Mouse (Mus musculus) embryonic facial prominence, embryonic 10.5 days (tissue): ENCODE results near the gene Ccl27a. TPM values are rescaled to one million over a fixed set of nuclear protein-coding genes. Genes with fewer than 3 reads are reported as not detected.

ENCODE experiments used
- DNase-seq: peaks from one replicate; pipeline ENCODE4 v3.0.0-alpha.2; 2017; ENCODE audit warnings: low spot score
- H3K27ac ChIP-seq: fragments of 300-500 bp; sonication (generic); replicated peaks from 2 replicates; pipeline ENCODE4 v1.5.1; 2016; ENCODE audit warnings: mild to moderate bottlenecking
- H3K27me3 ChIP-seq: fragments of 300-500 bp; sonication (generic); replicated peaks from 2 replicates; pipeline ENCODE4 v1.6.1; 2016; ENCODE audit warnings: low read depth, mild to moderate bottlenecking; ENCODE audit not compliant: poor library complexity, severe bottlenecking
- H3K36me3 ChIP-seq: fragments of 300-500 bp; sonication (generic); replicated peaks from 2 replicates; pipeline ENCODE4 v1.6.1; 2016; ENCODE audit warnings: mild to moderate bottlenecking, moderate library complexity
- H3K4me1 ChIP-seq: fragments of 300-500 bp; sonication (generic); 2 replicates; pipeline ENCODE4 v1.6.1; 2016
- H3K4me3 ChIP-seq: fragments of 300-500 bp; sonication (generic); 2 replicates; pipeline ENCODE4 v1.5.1; 2016; ENCODE audit warnings: mild to moderate bottlenecking, moderate library complexity
- H3K9me3 ChIP-seq: fragments of 300-500 bp; sonication (generic); 2 replicates; pipeline ENCODE4 v1.6.1; 2016; ENCODE audit warnings: mild to moderate bottlenecking
- WGBS: fragments of 180-500 bp; shearing (Covaris S2); methylation state at CpG from one replicate; pipeline ENCODE4 v1.1.7; 2016; 5-methylcytosine and 5-hydroxymethylcytosine counted together
- polyA plus RNA-seq: library from polyadenylated mRNA; unstranded; fragments of >200 nt; fragmentation: Nextera tagmentation; extraction: Ambion mirVana; gene quantifications from 2 replicates; pipeline ENCODE4 v1.2.1, GENCODE M21; 2016

Gene Ccl27a
- polyA plus RNA-seq, 1 experiment from 2014 or later, result 43.2 TPM

DNA sequence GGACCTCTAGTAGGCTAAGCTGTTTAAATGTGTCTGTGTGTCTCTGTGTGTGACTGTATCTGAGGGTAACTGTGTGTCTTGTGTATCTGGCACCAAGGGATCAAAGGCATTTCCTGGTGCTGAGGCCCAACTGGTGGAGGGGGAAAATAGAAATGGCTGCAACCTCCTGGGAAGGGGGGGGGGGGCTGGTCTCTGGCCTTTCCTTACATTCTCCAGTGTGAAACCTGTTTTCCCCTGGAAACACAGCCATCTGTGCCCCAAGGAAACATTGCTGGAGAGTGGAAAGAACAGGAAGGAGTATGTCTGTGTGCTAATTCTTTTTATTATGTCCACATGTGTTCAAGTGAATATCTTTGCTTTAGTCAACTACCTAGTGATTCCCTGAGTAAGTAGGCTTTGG lies 12.4 kb downstream of the Ccl27a start:
- Histone ChIP-seq H3K36me3 (peaks cover 29% of the 10 kb centered on the region), H3K27me3 (no peaks in the 10 kb centered on the region), H3K4me3 (peak overlapping the region; percentile 65), H3K4me1 (peaks cover 47% of the 10 kb centered on the region), H3K27ac (peak overlapping the region; percentile 89), H3K9me3 (no peaks in the 10 kb centered on the region)
- DNase-seq, result peak; percentile 56

DNA sequence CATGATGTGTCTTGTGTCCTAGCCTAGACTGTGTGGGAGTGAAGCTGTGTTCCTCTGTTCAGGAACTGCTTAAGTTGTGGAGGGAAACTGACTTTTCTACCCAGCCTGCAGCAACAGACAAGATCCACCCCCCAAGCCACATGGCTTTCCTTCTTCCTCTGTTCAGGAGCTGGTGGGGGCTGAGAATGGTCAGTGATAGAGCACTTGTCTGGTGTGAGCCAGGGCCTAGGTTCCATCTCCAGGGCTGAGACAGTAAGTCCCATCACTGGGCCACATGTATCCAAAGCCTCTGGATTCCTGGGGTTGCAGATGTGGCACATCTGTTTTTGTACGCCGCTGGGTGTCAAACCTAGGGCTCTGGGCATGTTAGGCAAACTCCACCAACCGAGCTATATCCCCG lies 13.1 kb downstream of the Ccl27a start:
- peaks cover 55% of the 10 kb centered on the region for H3K4me1 ChIP-seq
- H3K36me3 ChIP-seq, result peaks cover 24% of the 10 kb centered on the region
- H3K27ac ChIP-seq, result peak overlapping the region; percentile 89
- no peak for DNase-seq
- H3K9me3 ChIP-seq, result no peaks in the 10 kb centered on the region
- H3K4me3 ChIP-seq, result peak overlapping the region; percentile 65
- WGBS, result 72% methylated on average over 4 of the region's 4 CpGs
- H3K27me3 ChIP-seq, result no peaks in the 10 kb centered on the region

DNA sequence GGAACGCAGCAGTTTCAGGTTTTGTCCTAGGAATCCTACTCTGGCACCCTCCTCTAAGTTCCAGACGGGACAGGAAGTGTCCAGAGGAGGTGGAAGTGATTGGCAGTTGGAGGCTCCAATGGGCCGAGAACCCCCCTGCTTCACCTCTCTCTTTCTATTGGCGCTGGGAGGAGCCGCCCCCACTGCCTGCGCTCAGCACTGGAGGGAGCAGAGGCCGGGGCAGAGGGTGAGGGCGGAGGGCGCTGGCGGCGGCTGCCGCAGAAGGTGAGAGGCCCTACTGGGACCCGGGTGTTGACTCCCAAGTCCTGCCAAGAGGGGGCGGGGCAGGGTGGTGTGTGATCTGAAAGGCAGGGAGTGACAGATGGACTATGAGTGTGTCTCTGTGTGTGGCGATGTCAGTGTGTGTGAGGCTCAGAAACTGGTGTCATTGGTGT lies 13.7 kb downstream of the Ccl27a start:
- Histone ChIP-seq H3K27me3 (no peaks in the 10 kb centered on the region), H3K27ac (peak overlapping the region; percentile 89), H3K9me3 (no peaks in the 10 kb centered on the region), H3K4me1 (peaks cover 58% of the 10 kb centered on the region), H3K36me3 (peaks cover 19% of the 10 kb centered on the region), H3K4me3 (peak overlapping the region; percentile 65)
- DNase-seq, result peak; percentile 93
- under 1% methylated on average over 15 of the region's 15 CpGs for WGBS

DNA sequence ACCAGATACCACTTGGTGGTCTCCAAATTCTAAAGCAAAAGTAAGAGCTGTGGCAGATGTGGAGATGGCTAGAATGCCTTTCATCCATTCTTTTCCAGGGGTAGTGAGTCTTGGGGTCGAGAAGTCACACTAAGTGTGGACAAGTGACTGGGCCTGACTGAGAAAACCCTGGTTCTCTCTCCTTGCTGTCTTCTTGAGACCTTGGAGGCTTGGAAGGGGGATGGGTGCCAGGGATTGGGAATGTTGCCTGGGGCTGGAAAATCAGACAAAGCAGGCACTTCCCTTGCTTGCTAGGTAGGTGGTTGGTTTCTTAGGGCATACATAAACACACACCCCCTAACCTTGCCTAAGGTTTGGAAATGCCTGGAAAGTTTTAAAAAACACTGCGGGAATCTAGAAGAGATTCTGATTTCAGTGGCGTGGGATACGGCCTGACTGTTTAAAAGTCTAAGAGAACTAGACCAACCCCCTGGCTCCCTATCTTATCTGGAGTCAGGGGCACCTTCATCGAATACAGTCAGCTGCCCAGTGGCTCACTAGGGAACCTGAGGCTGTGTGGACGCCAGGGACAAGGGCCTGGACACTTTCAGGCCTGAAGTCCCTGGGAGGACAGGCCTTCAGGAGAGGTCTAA lies 14.3 kb downstream of the Ccl27a start:
- Histone ChIP-seq H3K9me3 (no peaks in the 10 kb centered on the region), H3K4me3 (peak overlapping the region; percentile 65), H3K27ac (peak overlapping the region; percentile 89), H3K4me1 (peaks cover 62% of the 10 kb centered on the region), H3K36me3 (peaks cover 19% of the 10 kb centered on the region), H3K27me3 (no peaks in the 10 kb centered on the region)
- DNase-seq, result no peak
- WGBS, result 34% methylated on average over 6 of the region's 6 CpGs

DNA sequence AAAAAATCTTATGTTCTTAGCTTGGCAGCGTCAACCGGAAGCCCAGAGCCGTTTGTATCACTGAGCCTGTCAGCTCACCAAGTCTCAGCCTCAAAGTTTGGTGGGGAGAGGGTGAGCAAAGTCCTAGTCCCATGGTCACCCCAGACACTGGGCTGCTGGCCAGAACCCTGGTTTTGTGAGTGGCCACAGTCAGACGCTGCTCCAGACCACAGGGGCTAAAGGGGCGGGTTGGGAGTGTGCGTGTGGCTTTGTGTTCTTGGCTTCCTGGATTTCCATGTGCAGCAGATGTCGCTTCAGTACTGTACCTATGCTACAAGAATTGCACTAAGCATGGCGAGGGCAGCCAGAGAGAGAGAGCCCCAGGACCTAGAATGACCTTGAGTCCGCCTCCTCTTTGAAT lies 14.8 kb downstream of the Ccl27a start:
- H3K4me1 ChIP-seq, result peaks cover 65% of the 10 kb centered on the region
- 0 out of 2 replicates have a peak overlapping the region, but pooled peaks have one; percentile 65 for H3K4me3 ChIP-seq
- peaks cover 19% of the 10 kb centered on the region for H3K36me3 ChIP-seq
- 89% methylated on average over 9 of the region's 9 CpGs for WGBS
- peak overlapping the region; percentile 89 for H3K27ac ChIP-seq
- H3K9me3 ChIP-seq, result no peaks in the 10 kb centered on the region
- DNase-seq, result no peak
- H3K27me3 ChIP-seq, result no peaks in the 10 kb centered on the region

DNA sequence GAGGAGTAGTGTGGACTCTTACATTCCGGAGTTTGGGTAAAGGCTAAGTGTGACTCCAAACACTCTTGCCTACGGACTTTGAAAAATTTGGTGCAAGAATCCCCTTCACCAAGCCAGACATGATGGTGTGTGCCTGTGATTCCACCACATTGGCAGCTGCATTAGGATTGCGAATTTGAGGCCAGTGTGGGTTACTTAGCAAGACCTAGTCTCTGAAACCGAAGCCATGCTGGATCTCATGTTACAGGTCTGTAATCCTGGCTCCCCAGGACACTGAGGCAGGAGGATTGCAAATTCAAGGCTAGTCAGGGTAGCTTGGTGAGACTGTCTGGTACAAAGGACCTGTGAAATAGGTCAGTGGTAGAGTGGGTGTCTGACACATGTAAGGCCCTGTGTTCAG lies 15.3 kb downstream of the Ccl27a start:
- Histone ChIP-seq H3K27ac (no peak overlapping the region), H3K27me3 (no peaks in the 10 kb centered on the region), H3K4me3 (no peak overlapping the region), H3K4me1 (peaks cover 65% of the 10 kb centered on the region), H3K9me3 (no peaks in the 10 kb centered on the region), H3K36me3 (peaks cover 19% of the 10 kb centered on the region)
- DNase-seq, result no peak
- 93% methylated on average over 4 of the region's 4 CpGs for WGBS

DNA sequence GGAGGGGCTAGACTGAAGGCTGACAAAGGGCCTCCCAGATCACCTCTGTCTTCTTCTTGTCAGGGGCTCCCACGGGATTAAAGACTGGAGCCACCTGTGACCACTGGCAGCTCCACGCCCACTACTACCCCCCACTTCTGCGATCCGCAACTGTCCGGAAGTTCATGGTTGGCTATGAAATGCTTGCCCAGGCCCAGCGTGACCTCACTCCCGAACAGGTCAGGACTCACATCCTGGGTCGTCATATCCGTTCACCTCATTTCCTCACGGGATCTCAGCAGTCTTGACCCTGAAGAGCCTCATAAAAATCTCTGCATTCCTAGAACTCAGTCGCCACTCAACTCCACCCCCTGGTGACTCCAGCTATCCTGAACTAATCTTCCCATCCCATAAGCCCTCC lies 16.0 kb downstream of the Ccl27a start:
- H3K4me3 ChIP-seq, result no peak overlapping the region
- H3K4me1 ChIP-seq, result peaks cover 60% of the 10 kb centered on the region
- H3K27ac ChIP-seq, result no peak overlapping the region
- H3K27me3 ChIP-seq, result no peaks in the 10 kb centered on the region
- H3K36me3 ChIP-seq, result peaks cover 19% of the 10 kb centered on the region
- 84% methylated on average over 11 of the region's 11 CpGs for WGBS
- no peaks in the 10 kb centered on the region for H3K9me3 ChIP-seq
- no peak for DNase-seq

DNA sequence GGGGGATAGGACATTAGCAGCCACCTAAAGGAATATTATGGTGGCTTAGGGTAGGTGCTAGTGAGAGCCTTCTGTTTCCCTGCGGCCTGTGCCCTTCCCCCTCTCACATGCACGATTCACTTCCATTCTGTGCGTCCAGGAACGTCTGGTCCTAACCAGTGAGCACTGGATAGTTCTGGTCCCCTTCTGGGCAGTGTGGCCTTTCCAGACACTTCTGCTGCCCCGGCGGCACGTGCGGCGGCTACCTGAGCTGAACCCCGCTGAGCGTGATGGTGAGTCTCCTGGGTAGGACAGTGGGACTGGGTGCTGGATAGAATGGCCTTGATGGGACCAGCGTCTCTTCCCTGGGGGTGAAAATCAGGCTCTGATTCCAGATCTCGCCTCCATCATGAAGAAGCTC lies 16.7 kb downstream of the Ccl27a start:
- Histone ChIP-seq H3K27me3 (no peaks in the 10 kb centered on the region), H3K4me1 (peaks cover 53% of the 10 kb centered on the region), H3K27ac (no peak overlapping the region), H3K9me3 (no peaks in the 10 kb centered on the region), H3K4me3 (no peak overlapping the region), H3K36me3 (peaks cover 19% of the 10 kb centered on the region)
- WGBS, result 89% methylated on average over 13 of the region's 13 CpGs
- DNase-seq, result no peak

DNA sequence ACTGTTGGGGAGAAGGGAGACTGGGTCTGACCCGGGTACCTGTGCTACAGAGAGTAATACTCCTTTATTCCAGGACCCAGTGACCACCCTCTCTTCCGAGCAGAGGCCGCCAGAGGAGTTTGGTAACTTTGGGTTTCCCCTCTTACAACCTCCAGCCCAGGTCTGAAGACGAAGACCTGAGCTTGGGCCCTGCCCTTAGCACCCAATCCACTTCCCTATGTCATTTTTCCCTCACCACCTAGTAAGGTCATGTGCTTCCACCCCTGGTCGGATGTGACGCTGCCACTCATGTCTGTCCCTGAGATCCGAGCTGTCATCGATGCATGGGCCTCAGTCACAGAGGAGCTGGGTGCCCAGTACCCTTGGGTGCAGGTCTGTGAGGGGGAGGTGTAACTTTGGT lies 17.6 kb downstream of the Ccl27a start:
- H3K4me3 ChIP-seq, result peak overlapping the region; percentile 76
- 81% methylated on average over 8 of the region's 8 CpGs for WGBS

DNA sequence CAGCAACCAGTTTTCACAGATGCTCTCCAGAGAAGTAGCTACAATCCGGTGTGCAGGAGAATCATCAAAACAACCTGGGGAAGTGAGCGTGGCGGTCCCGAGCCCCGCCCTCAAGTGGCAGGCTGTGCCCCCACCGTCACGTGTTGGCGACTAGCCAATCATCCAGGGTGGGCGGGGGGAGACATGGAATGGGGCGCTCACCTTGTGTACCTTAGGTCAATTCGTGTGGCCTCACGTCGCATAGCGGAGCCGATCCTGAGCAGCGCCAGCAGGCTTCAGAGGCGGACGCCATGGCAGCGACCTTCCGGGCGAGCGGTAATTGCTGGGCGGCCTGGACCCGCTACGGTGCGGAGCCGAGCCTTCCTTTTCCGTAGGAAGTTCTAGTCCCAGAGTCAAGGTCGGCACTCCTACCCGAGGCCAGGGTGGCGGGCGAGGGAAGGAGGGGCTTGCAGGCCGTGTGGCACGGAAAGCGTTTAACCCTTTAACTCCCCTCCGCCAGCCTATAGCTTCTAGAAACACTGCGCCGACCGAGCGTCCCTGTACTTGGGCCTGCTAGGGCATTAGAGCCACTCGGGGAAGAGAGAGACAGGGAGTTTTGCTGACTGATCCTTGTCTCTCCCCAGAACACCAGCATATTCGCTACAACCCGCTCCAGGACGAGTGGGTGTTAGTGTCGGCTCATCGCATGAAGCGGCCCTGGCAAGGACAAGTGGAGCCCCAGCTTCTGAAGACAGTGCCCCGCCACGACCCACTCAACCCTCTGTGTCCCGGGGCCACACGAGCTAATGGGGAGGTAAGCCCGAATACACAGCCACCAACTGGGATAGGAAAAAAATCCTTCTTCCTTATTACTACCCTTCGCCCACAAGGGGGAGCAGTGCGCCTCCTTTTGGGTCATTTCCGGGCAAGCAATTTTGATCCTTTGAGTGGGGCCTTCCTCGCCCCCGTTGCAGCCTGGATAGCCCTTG lies 18.4 kb downstream of the Ccl27a start, which contains the start of gene Sigmar1:
TSS of gene Sigmar1 (minus strand) at position 820 of the 968 bp plus-strand sequence.
- Histone ChIP-seq H3K36me3 (peaks cover 19% of the 10 kb centered on the region), H3K27ac (peak within 1 kb of the TSS; percentile 88), H3K4me1 (peaks cover 36% of the 10 kb centered on the region), H3K4me3 (peak within 1 kb of the TSS; percentile 76), H3K27me3 (no peaks in the 10 kb centered on the region), H3K9me3 (no peaks in the 10 kb centered on the region)
- DNase-seq, result peak; percentile 91
- WGBS, result under 1% methylated on average over 57 of the region's 57 CpGs

More for the DNA sequence above, 17.6 kb downstream of the Ccl27a start:
- peaks cover 44% of the 10 kb centered on the region for H3K4me1 ChIP-seq
- DNase-seq, result no peak
- H3K27me3 ChIP-seq, result no peaks in the 10 kb centered on the region
- H3K9me3 ChIP-seq, result no peaks in the 10 kb centered on the region
- H3K36me3 ChIP-seq, result peaks cover 19% of the 10 kb centered on the region
- H3K27ac ChIP-seq, result peak overlapping the region; percentile 88

DNA sequence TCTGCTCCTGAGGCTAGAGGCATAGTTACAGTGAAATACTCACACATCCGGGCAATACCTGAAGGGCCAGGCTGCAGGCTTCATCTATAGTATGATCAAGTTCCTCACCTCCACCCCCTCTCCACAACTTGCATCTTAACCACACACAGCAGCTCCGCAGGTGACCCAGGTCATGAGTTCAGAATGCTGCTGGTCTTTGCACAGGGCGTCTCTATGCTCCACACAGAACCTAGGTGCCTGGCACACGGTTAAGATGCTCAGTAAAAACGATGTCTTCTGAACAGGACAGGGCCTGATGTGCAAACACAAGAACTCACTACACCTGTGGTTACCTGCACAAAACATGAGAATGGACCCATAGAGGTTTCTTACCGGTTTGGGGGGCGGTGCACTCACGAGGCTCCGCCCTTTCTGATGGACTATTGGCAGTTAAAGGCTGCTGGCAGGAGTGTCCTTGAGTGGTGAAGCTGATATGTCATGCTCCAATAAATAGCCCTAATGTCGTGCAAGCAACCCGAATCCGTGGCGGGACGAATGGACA lies 19.2 kb downstream of the Ccl27a start, which contains the start of gene Galt:
TSS of gene Galt (plus strand) at position 432 of the 541 bp plus-strand sequence.
- peak within 1 kb of the TSS; percentile 88 for H3K27ac ChIP-seq
- H3K4me1 ChIP-seq, result peaks cover 29% of the 10 kb centered on the region
- no peak for DNase-seq
- H3K9me3 ChIP-seq, result no peaks in the 10 kb centered on the region
- H3K4me3 ChIP-seq, result peak within 1 kb of the TSS; percentile 76
- WGBS, result 12% methylated on average over 14 of the region's 14 CpGs
- peaks cover 19% of the 10 kb centered on the region for H3K36me3 ChIP-seq
- no peaks in the 10 kb centered on the region for H3K27me3 ChIP-seq

DNA sequence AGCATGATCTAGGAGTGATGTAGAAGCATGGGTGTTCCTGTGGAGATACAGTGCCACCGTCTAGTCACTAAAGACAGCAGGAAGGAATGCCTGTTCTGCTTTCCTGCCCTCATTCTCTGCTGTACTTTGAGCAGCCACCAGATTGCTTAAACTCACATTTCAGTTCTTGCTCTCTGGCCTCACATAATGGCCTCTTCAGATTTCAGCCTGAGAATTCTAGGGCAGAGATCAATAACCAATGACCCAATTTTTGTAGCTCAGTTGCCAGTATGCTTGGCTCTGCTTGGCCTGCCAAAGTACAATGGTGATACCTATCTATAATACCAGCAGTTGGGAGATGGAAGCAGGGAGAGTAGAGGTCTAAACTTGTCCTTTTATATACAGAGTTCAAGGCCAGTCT lies 29.0 kb downstream of the Ccl27a start:
- H3K27ac ChIP-seq, result no peak overlapping the region
- peaks cover 21% of the 10 kb centered on the region for H3K9me3 ChIP-seq
- no peak overlapping the region for H3K4me3 ChIP-seq
- no peaks in the 10 kb centered on the region for H3K27me3 ChIP-seq
- no peak for DNase-seq
- no peaks in the 10 kb centered on the region for H3K36me3 ChIP-seq
- peaks cover 15% of the 10 kb centered on the region for H3K4me1 ChIP-seq
- WGBS, result 75% methylated on average over 1 of the region's 1 CpGs
